Mouse (Mus musculus) heart, postnatal 4 days (tissue): ENCODE measurements around the gene Mogat2. TPM values are rescaled to one million over a fixed set of nuclear protein-coding genes. Genes with fewer than 3 reads are reported as not detected.
A peak's percentile ranks its signal among the peaks of the same experiment; 100 is the strongest.

Experiments used
- DNase-seq: peaks from one replicate; pipeline ENCODE4 v3.0.0; 2021
- total RNA-seq, 2 experiments: library from RNA; stranded (reverse); gene quantifications; 2 replicates each; pipeline ENCODE4 v1.2.3; 2021

Gene Mogat2
- total RNA-seq, 2 experiments from 2014 or later: not detected

GRCm38 (mm10) chr7:99193926-99194325, 44.5 kb downstream of the Mogat2 start:
- no peak for DNase-seq

GRCm38 (mm10) chr7:99191411-99191810, 47.0 kb downstream of the Mogat2 start:
- no peak for DNase-seq

- no peak for DNase-seq
These were observed 48.5 kb downstream of the Mogat2 start for GRCm38 (mm10) chr7:99189885-99190284.

GRCm38 (mm10) chr7:99188630-99189029, 49.8 kb downstream of the Mogat2 start:
- DNase-seq: no peak

- no peak for DNase-seq
These were observed 51.0 kb downstream of the Mogat2 start for GRCm38 (mm10) chr7:99187451-99187850.

- DNase-seq: no peak
These were observed 53.0 kb downstream of the Mogat2 start for GRCm38 (mm10) chr7:99185405-99185804.

GRCm38 (mm10) chr7:99183751-99184150, 54.7 kb downstream of the Mogat2 start:
- no peak for DNase-seq

- peak; percentile 94 for DNase-seq
These were observed 55.8 kb downstream of the Mogat2 start, which contains the start of gene Dgat2 for GRCm38 (mm10) chr7:99182432-99183172. Gene Dgat2 (minus strand): TSS chr7:99182719.

GRCm38 (mm10) chr7:99181619-99182431, 56.6 kb downstream of the Mogat2 start:
- DNase-seq: peak; percentile 16

GRCm38 (mm10) chr7:99180162-99180561, 58.3 kb downstream of the Mogat2 start:
- DNase-seq: no peak

GRCm38 (mm10) chr7:99179271-99179670, 59.1 kb downstream of the Mogat2 start:
- DNase-seq: no peak

GRCm38 (mm10) chr7:99177386-99177785, 61.0 kb downstream of the Mogat2 start:
- no peak for DNase-seq

- no peak for DNase-seq
These were observed 62.8 kb downstream of the Mogat2 start for GRCm38 (mm10) chr7:99175666-99176065.

- DNase-seq: no peak
These were observed 63.3 kb downstream of the Mogat2 start for GRCm38 (mm10) chr7:99175118-99175517.

GRCm38 (mm10) chr7:99174006-99174405, 64.4 kb downstream of the Mogat2 start:
- DNase-seq: no peak

- DNase-seq: peak; percentile 67
These were observed 65.5 kb downstream of the Mogat2 start for GRCm38 (mm10) chr7:99172898-99173297.

- DNase-seq: no peak
These were observed 66.5 kb downstream of the Mogat2 start for GRCm38 (mm10) chr7:99171730-99172463.

- DNase-seq: no peak
These were observed 67.9 kb downstream of the Mogat2 start for GRCm38 (mm10) chr7:99170519-99170918.

- DNase-seq: no peak
These were observed 68.6 kb downstream of the Mogat2 start for GRCm38 (mm10) chr7:99169717-99170403.
